Mouse (Mus musculus): ENCODE measurements at regions not wholly inside any gene's neighbourhood (a gene's known extent, or its start where the extent isn't known, plus 50 kb on each side); places are given as distances from the start of the nearest gene placed in this dataset.

DNA sequence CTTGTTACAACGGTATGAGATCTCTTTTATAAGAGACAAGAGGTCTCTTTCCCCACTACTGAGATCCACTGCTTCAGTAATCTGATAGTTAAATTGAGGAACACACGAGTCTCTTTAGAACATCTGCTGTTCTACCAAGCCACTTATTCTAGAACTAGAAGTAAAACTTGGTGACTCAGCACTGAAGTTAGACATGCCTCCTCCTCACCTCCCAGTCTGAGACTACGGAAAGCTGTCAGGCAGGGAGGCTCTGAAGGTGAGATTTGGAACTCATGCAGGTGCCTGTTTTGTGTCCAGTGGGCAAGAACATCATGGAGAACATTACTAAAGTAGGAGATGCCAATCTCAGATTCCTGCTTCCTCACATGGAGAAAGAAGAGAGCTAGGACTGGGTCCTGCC, 262.6 kb downstream of the Rnf152 start:
- Histone ChIP-seq H3K4me3 (replicated peaks; ENCODE audit: low read depth, low read length) (no peak overlapping the region), H3K27me3 (ENCODE audit: insufficient read depth, low read length) (no peaks in the 10 kb centered on the region), H3K4me1 (replicated peaks; ENCODE audit: insufficient read depth, low read length) (no peaks in the 10 kb centered on the region), H3K9ac (ENCODE audit: low read depth, low read length) (no peak overlapping the region), H3K9me3 (replicated peaks; ENCODE audit: low read length) (no peaks in the 10 kb centered on the region), H3K27ac (no peak overlapping the region), H3K36me3 (ENCODE audit: insufficient read depth, low read length) (no peaks in the 10 kb centered on the region), H3K4me2 (ENCODE audit: low read length) (no peak overlapping the region)
- no peak for TF ChIP-seq CTCF (IDR thresholded peaks at IDR 0.05; ENCODE audit: low read depth)
- 75% methylated on average over 3 of the region's 3 CpGs for WGBS
- no peak for DNase-seq (ENCODE audit: low spot score)
- no peak for ATAC-seq (replicated peaks; ENCODE audit: low FRiP score, low read depth)

DNA sequence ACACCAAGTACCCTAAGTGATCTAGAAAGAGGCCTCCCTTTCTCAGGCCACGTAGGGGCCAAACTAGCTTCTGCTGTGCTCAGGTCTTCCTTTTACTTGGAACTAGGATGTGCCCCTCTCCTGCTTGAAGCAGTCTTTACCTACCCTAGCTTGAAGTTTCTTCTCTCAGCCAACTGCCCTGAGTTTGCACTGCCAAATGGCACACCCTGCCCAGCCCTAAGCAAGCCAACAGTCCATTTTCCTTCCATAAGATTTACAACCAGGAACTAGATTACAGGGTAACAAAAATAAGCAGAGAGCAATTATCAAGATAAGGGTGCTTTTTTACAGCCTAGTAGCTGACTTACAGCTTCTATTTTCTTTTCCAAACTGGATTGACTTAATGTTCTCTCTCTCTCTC, 263.5 kb downstream of the Rnf152 start:
- no peak overlapping the region for H3K9ac ChIP-seq (ENCODE audit: low read depth, low read length)
- H3K4me3 ChIP-seq (replicated peaks; ENCODE audit: low read depth, low read length), result no peak overlapping the region
- no peak for ATAC-seq (replicated peaks; ENCODE audit: low FRiP score, low read depth)
- H3K9me3 ChIP-seq (replicated peaks; ENCODE audit: low read length), result no peaks in the 10 kb centered on the region
- H3K27me3 ChIP-seq (ENCODE audit: insufficient read depth, low read length), result no peaks in the 10 kb centered on the region
- WGBS, result 37% methylated on average over 1 of the region's 1 CpGs
- H3K36me3 ChIP-seq (ENCODE audit: insufficient read depth, low read length), result no peaks in the 10 kb centered on the region
- no peak overlapping the region for H3K4me2 ChIP-seq (ENCODE audit: low read length)
- no peaks in the 10 kb centered on the region for H3K4me1 ChIP-seq (replicated peaks; ENCODE audit: insufficient read depth, low read length)
- no peak overlapping the region for H3K27ac ChIP-seq
- no peak for TF ChIP-seq CTCF (IDR thresholded peaks at IDR 0.05; ENCODE audit: low read depth)
- DNase-seq (ENCODE audit: low spot score), result no peak

DNA sequence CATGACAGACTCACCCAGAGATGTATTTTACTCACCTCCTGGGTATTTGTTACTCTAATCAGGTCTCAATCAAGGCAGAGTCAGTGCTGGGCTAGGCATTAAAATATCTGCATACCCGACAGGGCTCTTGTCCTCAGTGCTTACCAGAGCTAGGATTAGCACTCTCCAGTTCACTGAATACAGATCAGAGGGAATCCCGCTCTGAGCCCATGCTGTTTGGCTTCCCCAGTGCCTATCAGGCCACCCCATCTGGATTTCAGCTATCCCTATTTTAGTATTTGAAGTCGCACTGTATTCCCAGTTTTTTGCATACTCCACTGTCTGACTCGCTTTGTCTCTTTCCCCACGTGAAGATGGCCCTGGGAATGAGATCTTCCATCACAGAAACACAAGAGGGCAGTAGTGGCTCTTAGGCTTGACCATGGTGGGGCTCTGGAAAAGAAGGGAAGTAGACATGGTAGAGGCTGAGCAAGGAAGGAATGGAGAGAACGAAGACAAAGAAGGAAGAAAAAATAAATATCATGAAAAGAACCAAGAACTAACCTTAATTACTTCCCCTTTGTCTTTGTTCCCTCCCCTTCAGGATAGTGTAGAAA, 264.1 kb downstream of the Rnf152 start:
- Histone ChIP-seq H3K4me1 (replicated peaks; ENCODE audit: insufficient read depth, low read length) (no peaks in the 10 kb centered on the region), H3K4me2 (ENCODE audit: low read length) (no peak overlapping the region), H3K27ac (no peak overlapping the region), H3K9ac (ENCODE audit: low read depth, low read length) (no peak overlapping the region), H3K9me3 (replicated peaks; ENCODE audit: low read length) (no peaks in the 10 kb centered on the region), H3K27me3 (ENCODE audit: insufficient read depth, low read length) (no peaks in the 10 kb centered on the region), H3K4me3 (replicated peaks; ENCODE audit: low read depth, low read length) (no peak overlapping the region), H3K36me3 (ENCODE audit: insufficient read depth, low read length) (no peaks in the 10 kb centered on the region)
- peak; percentile 88 for TF ChIP-seq CTCF (IDR thresholded peaks at IDR 0.05; ENCODE audit: low read depth)
- DNase-seq (ENCODE audit: low spot score) (peak; percentile 80), ATAC-seq (replicated peaks; ENCODE audit: low FRiP score, low read depth) (no peak)
- WGBS, result 32% methylated on average over 6 of the region's 6 CpGs

DNA sequence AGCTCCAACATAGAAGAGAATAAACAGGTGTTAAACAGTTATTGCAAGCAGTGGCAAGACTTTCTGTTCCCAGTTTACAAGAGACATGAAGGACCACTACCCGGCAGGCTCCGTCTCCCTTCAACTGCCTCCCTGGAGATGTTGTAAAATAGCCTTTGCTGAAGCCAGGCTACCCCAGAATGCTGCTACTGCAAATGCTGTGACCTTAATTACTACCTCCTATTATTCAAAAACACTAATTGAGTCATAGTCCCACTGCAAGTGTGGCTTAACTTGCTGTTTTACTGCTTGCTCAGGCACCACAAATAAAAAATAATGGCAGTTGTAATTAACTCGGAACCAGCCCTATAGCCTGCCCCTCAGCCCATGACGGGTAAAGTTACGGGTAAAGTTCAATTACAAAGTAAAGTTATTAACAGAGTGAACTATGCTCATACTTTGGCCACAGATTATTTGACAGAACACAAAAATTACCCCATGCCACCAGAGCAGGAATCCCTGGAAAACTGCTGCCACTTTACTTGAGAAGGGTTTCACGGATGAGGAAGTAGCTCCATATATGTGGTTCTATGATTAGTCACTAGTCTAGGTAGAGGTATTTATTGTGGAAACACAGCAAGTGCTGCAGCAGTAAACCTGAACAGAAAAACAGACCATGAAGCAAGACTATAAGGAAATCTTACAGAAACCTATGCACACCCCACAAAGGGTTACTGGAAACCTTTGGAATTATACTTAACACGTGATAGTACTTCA, 267.6 kb downstream of the Rnf152 start:
- H3K36me3 ChIP-seq (ENCODE audit: insufficient read depth, low read length), result no peaks in the 10 kb centered on the region
- no peak for TF ChIP-seq CTCF (IDR thresholded peaks at IDR 0.05; ENCODE audit: low read depth)
- H3K9me3 ChIP-seq (replicated peaks; ENCODE audit: low read length), result no peaks in the 10 kb centered on the region
- no peak overlapping the region for H3K4me2 ChIP-seq (ENCODE audit: low read length)
- no peak overlapping the region for H3K9ac ChIP-seq (ENCODE audit: low read depth, low read length)
- no peaks in the 10 kb centered on the region for H3K27me3 ChIP-seq (ENCODE audit: insufficient read depth, low read length)
- peak; percentile 38 for DNase-seq (ENCODE audit: low spot score)
- ATAC-seq (replicated peaks; ENCODE audit: low FRiP score, low read depth), result peak; percentile 76
- H3K4me3 ChIP-seq (replicated peaks; ENCODE audit: low read depth, low read length), result no peak overlapping the region
- 32% methylated on average over 7 of the region's 7 CpGs for WGBS
- no peaks in the 10 kb centered on the region for H3K4me1 ChIP-seq (replicated peaks; ENCODE audit: insufficient read depth, low read length)
- H3K27ac ChIP-seq, result peak overlapping the region; percentile 36; the same call in 1 of the 2 replicates

DNA sequence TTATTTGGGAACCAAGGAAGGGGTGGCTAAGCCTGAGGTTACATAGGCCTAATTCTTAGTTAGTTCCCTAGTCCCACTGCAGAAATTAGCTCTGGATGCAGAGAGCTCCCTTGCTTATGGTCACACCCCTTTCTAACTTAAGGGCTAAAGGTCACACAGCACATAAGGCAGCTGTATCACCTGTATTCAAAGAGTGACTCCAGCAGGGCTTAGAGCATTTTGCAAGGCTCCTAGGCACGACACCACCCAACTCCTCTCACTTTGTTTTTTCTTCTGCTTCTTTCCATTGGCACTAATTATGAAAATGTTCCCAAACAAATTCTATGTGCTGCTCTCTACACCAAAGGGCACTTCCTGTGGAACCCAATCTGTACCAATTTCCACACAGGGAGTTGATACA, 268.9 kb downstream of the Rnf152 start:
- no peak for TF ChIP-seq CTCF (IDR thresholded peaks at IDR 0.05; ENCODE audit: low read depth)
- Histone ChIP-seq H3K4me3 (replicated peaks; ENCODE audit: low read depth, low read length) (no peak overlapping the region), H3K4me2 (ENCODE audit: low read length) (no peak overlapping the region), H3K4me1 (replicated peaks; ENCODE audit: insufficient read depth, low read length) (no peaks in the 10 kb centered on the region), H3K9me3 (replicated peaks; ENCODE audit: low read length) (no peaks in the 10 kb centered on the region), H3K9ac (ENCODE audit: low read depth, low read length) (no peak overlapping the region), H3K27ac (no peak overlapping the region), H3K27me3 (ENCODE audit: insufficient read depth, low read length) (no peaks in the 10 kb centered on the region), H3K36me3 (ENCODE audit: insufficient read depth, low read length) (no peaks in the 10 kb centered on the region)
- ATAC-seq (replicated peaks; ENCODE audit: low FRiP score, low read depth), result no peak
- DNase-seq (ENCODE audit: low spot score), result no peak
- 85% methylated on average over 1 of the region's 1 CpGs for WGBS

DNA sequence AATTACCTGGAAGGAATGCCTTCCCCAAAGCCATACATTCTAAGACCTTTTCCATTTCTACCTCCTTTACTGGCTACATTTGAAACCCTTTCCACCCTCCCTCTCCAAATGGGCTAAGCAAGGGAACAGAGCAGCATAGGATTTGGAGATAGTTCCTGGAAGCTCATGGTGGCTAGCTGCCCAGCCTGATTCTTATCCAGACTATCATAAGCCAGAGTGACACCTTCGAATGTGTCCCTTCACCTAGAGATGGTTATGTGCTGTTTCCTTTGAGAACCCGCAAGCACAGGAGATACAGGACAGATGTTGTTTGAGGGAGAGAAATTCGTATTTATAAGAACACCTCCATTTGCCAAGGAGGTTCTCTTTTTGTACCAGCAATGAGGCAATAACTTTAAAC, 272.0 kb downstream of the Rnf152 start:
- Histone ChIP-seq H3K4me3 (replicated peaks; ENCODE audit: low read depth, low read length) (no peak overlapping the region), H3K4me2 (ENCODE audit: low read length) (no peak overlapping the region), H3K9me3 (replicated peaks; ENCODE audit: low read length) (no peaks in the 10 kb centered on the region), H3K27ac (no peak overlapping the region), H3K27me3 (ENCODE audit: insufficient read depth, low read length) (no peaks in the 10 kb centered on the region), H3K36me3 (ENCODE audit: insufficient read depth, low read length) (no peaks in the 10 kb centered on the region), H3K9ac (ENCODE audit: low read depth, low read length) (no peak overlapping the region), H3K4me1 (replicated peaks; ENCODE audit: insufficient read depth, low read length) (no peaks in the 10 kb centered on the region)
- ATAC-seq (replicated peaks; ENCODE audit: low FRiP score, low read depth) (no peak), DNase-seq (ENCODE audit: low spot score) (no peak)
- no peak for TF ChIP-seq CTCF (IDR thresholded peaks at IDR 0.05; ENCODE audit: low read depth)
- WGBS, result 82% methylated on average over 3 of the region's 3 CpGs

All from kidney, postnatal 0 days (tissue).